Mouse (Mus musculus) heart, postnatal 4 days (tissue): Measurements from ENCODE around the gene Inpp5e. TPM values are rescaled to one million over a fixed set of nuclear protein-coding genes. Genes with fewer than 3 reads are reported as not detected.

ENCODE experiments used
- DNase-seq: peaks from one replicate; pipeline ENCODE4 v3.0.0; 2021
- total RNA-seq, 2 experiments: library from RNA; stranded (reverse); gene quantifications; 2 replicates each; pipeline ENCODE4 v1.2.3; 2021

Inpp5e gene
- total RNA-seq: 10 to 100 TPM; 13.4 to 14.3 TPM

DNA sequence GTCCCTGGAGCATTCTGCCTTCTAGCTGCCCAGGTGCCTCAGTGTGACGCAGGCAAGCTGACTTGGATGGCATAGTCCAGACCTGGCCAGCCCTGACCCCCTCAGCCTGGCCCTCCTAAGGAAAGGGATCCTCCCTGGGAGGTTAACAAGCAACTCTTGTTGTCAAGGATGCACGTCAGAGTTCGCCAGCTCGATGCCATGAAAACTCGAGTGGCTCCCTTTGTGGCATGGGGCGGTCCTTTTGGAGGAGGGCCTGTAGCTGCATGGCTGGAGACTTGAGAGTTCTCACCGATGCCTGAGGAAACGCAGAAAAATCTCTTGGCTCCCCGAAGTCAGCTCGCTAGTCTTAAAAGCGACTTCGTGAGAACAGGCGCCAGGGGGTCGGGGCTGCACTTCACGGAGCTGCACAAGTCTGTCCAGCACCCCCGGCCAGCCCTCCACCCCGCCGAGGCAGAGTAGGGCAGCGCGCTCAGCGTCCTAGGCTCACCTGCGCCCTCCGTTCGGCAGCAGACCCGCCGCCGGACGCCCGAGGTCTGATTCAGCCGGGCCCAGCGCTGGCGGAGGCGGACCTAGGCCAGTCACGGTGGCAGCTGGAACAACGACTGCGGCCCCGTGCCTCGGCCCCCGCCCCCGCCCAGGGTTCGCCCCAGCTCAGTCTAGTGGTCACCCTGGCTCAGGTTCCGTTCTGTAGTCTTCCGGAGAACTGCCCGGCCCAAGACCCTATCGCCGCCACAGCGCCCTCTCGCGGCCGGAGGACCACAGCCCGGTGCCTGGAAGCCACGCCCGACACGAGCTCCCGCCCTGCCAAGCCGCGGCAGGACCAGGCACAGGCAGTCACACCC lies at the start of gene Inpp5e:
Gene Inpp5e, minus strand, starts transcription at position 689 of the 842 bp plus-strand sequence.
- DNase-seq: peak; percentile 99

DNA sequence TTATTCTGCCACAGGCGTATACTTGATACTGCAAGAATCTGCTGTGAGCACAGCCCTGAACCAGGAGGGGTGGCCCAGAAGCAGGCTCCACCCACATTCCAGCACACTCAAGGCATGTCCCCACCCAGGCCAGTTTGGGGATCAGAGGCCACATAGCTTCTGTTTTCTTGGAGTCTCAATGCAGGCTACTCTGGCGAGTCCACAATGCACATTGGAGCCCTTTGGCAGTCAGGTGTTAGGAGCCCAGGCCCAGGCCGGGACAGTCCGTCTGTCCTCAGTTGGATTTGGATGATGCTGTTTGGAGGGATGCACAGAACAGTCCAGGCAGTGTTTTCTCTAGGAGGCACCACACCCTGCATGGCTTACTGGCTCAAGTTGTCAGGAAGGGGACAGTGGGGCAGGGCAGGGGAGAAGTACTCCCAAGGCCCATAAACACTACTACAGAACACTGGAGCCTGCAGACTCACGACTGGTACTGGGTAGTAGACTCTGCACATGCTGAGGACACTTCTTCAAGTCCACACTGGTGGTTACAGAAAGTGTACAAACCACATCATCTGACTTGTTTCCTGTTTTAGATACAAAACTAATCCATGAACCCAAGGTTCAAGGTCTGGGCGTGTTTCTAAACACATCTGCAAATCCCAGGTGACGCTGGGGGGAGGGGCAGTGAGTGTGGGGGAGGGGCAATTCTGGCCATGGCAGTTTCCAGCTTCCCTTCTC lies 49.6 kb upstream of the Inpp5e start:
- DNase-seq: peak; percentile 47

DNA sequence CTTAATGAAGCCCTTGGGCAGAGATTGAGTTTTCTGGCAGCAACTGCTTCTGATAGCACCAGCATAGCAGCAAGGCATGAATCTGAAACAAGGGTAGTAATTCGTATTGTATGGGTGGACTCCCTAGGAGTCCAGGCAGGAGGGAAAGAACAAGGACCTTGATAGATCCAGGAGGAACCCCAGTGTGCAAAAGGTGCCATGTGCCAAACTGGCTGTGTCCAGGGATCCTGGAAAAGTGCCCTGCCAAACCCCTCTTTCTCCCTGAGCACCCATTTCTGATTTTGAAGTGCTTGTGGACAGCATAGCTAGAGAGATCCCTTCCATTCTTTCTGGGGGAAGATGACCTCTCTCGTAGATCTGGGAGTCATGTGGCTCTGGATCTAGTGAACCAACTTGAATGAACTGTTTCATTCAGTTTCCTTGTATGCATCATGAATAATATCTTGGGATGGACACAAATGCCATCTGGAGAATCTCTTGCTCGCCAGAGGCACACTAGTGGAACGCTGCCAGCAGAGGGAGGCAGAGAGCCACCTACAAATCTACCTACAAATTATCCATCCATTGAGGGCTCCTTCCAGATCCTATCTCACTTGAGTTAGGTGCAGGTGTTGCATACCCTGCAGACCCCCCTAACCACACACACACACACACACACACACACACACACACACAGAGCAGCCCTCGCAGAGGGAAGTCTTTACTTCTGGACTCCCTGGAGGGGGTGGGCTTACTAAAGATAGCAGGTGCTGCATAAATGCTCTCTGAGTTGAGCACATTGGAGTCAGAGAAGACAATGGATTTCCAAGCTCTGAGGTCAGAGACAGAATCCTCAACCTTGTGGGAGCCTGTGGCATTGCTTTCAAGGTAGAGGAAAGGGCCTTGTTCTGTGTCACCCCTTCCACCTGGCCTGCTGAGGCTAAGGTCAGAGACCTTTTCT lies 40.4 kb upstream of the Inpp5e start:
- DNase-seq: peak; percentile 83

DNA sequence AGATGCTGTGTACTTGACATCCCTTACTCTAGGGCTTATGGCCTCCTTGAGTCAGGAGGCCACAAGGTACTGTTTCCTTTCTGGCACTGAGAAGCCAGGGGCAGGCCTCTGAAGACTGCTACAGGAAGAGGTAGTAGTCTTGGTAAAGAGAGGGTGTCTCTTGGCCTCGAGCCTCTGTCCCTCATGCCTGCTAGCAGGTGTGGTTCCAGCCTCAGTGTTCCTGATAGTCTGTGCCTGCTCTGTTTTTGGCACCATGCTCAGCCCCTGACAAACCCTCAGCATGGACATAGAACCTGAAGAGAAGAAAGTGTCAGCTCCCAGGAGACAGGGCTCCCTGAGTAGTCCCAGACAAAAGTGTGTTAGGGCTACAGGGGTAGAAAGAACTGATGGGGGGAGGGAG lies 38.4 kb upstream of the Inpp5e start:
- no peak for DNase-seq

DNA sequence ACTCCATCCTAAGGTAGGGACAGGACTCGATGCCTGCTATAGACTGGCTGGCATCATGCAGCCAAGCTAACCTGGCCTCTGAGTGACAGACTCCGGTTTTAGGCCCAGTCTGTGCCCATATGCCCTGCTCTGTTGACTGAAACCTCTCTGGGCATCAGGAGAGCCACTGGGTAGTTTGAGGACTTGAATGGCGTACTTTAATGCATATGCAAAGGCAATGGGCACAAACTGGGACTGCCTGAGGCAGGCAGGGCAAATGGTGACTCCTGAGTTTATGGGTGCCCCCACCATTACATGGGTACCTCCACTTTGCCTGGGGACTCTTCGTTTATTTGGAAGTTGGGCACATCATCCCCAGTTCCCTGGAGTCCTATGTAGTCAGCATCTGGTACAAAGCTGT lies 37.7 kb upstream of the Inpp5e start:
- no peak for DNase-seq

DNA sequence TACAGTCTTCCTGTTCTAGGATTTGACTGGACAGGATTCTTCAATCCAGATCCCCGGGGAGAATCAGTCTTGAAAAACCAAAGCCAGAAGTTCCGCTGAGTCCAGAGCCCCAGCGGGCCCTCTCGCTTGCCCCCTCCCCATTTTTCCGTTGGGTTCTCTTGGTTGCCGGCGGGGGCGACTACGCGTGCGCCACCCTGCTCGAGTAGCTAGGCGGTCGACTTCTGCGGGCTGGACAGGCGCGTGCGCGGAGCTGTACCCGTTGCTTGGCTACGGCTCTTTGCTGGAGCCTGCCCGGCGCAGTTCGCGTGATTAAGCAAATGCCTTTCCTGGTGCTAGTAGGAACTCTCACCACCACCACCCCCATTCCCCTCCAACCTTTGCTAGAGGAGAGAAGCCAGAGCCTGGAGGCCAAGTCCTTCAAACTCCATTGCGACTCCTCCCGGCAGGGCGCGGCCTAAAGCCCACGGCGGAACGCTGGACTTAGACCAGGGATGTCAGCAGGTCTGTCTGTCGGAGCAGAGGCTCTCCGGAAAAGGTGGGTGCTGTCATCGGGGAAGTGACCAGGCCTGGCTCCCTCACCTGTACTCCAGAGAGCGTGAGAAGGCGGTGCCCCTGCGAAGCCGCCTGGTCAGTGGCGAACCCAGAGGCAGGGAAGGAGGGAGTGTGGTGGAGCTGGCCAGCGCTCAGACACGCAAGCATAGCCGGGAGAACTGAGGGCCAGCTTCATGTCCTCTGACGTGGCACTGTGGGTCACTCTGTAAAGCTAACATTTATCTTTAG lies 36.9 kb upstream of the Inpp5e start:
- peak; percentile 93 for DNase-seq

DNA sequence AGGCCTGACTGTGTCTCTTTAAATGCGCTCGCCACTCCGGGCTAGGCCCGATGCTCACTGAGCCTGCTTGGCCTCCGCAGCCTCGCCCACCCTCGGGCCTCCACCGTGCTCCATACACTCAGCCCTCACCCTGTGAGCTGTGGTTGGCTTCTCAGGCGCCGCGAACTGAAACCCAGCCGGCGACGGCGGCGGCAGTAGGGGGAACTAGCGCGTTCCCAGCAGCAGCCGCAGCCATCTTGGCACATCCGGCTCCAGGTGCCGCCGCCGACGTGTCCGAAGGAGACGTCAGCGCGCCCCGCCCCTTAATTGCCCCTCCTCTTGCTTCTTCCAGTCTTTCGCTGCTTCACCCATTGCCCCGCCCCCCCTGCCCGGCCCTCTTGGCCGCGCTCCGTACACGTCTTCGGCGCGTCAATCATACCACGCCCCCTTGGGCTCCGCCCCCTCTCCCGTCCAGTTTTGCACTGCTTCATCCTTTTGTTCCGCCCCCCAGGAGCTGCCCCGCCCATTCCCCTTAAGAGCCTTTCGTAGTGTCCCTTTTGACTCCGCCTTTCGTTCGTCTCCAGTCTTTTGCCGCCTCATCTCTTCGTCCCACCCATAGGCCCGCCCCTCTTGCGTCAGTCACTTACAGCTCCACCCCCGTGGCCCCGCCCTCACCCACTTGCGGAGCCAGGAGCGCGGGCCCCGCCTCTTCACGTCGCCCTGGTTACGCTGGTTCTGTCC lies 36.1 kb upstream of the Inpp5e start, which contains the start of gene Sec16a:
Gene Sec16a, minus strand, starts transcription at position 271 of the 720 bp plus-strand sequence.
- DNase-seq: peak; percentile 100

DNA sequence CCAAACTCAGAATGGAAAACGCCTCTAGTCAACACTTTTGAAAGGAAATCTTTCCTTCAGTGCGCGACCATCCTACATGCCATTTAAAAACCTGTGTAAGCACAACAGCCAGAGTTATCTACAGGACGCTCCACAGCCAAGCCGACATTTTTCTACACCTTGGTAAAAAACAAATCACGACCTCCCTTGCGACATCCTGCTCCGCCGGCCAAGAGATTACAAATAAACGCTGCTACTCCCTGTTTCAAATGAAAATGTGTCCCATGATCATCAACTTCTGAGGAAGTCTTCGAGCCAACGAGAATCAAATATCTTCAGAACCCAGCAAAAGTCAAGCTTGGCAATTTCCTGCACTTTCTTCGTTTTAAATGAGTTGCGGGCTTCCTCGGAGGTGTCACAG lies 35.4 kb upstream of the Inpp5e start:
- DNase-seq: no peak

DNA sequence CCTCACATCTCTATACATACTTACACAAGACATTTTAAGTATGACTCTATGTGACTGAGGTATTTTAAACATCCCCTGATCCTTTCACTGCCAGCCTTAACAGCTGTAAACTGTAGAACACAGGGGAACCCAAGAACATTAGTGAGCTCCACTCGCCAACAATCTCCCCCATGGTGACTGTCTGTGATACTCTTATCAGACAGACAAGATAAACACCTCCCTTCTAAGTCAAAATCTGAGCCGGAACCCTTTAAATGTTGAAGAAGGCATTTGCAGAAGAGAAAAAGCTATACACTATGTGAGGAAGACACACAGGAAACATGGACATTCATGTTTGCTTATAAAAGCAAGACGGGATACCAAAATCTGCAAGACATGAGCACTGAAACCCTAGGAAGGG lies 34.9 kb upstream of the Inpp5e start:
- no peak for DNase-seq

DNA sequence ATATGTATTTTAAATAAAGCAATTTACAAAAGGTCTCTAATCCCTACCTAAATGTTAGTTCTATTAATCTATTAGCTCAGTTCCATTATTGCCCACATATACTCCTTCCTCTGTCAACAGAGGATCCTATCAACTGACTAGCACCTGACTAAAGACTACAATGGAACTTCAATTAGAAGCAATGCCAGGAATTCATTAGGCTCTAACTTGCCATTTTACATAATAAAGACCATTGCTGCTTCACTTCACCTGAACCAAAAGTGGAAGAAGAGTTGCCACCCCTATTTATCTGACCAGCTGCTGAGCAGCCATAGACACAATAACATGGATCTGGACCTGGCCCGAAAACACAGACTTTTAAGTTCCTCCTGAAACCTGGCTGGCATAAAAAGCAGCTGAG lies 33.8 kb upstream of the Inpp5e start:
- DNase-seq: no peak

DNA sequence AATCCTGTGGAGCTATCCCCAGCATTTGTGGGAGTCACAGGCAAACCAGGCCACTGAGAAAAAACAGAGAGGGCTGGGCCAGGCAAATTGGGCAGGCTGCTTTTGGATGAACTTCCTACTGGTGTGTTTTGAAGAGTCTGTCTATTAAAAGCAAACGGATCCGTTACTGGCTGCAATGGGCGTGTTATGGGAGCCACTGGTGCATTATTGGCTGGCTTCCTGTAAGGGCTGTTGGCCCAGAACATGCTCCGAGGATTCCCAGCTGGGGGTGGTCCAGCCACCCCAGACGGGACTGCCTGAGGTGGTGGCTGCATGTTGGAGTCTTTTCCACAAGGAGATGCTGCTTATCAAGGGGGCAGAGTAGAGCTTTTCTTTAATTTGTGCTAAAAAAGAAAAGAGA lies 32.7 kb upstream of the Inpp5e start:
- DNase-seq: no peak

DNA sequence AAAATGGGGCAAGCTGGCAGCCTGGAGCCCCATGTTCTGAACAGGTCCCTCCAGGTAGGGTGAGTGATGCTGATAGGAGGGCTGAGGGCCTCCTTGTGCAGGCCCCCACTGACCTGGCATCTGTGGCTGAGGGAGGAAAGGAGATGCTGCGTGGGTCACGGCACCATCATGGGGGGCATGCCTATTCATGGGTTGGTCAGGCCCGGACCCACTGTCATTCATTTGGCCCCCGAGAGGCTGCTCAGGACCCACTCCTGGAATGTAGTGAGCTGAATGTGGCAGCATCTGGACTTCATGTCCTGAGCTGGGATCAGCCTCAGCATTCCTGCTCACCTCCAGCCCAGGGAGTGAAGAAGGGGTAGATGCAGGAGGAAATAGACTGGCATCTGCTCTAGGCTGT lies 32.3 kb upstream of the Inpp5e start:
- no peak for DNase-seq

DNA sequence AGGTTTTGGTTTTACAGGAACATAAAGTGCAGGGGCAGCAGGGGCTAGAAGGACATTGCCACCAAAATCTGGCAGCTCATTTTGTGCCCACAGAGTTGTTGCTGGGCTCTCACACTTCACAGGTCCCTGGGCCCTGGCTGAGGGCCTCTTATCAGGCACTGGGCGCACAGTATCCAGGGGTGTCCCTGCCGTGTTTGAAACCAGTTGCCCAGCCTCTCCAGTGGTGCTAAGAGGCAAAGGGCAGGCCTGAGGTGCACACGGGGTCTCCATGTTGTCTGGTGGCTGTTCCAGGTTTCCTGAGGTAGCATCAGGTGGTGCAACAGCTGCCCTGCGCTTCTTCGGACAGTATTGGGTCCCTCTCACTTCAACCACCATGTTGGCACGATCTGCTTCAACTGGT lies 30.7 kb upstream of the Inpp5e start:
- no peak for DNase-seq

DNA sequence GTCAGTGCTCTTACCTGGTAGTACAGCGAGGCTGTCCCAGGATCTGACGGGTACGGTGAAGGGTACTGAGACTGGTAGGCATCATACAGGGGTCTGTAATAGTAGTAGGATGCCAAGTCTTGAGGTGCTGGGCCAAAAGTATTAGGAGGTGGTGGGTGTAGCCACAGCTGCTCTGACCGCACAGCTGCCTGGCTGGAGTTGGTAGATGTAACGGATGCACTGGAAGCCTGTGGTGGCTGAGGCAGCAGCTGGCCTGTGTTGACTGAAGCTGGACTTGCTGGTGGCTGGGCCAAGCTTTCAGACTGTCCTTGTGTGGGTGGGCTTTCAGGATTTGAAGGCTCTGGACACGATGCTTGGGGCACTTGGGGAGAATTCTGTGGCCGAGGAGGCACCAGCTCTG lies 29.4 kb upstream of the Inpp5e start:
- no peak for DNase-seq

DNA sequence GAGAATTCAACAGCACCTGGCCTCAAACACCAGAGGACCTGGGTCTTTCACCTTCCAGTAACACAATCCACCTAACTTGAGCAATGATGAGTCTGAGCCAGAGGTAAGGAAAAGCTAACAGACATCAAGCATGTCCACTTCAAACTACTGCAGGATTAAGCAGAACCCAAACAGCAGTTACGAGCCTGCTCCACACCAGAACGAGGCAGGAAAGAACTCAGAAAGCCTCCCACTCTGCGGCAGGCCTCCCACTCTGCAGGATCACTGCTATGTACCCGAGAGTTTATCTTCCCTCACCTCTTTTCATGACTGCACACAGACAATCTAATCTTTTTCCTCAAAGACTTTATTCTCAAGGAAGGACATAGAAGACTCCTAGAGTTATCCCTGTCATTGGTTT lies 28.2 kb upstream of the Inpp5e start:
- no peak for DNase-seq

DNA sequence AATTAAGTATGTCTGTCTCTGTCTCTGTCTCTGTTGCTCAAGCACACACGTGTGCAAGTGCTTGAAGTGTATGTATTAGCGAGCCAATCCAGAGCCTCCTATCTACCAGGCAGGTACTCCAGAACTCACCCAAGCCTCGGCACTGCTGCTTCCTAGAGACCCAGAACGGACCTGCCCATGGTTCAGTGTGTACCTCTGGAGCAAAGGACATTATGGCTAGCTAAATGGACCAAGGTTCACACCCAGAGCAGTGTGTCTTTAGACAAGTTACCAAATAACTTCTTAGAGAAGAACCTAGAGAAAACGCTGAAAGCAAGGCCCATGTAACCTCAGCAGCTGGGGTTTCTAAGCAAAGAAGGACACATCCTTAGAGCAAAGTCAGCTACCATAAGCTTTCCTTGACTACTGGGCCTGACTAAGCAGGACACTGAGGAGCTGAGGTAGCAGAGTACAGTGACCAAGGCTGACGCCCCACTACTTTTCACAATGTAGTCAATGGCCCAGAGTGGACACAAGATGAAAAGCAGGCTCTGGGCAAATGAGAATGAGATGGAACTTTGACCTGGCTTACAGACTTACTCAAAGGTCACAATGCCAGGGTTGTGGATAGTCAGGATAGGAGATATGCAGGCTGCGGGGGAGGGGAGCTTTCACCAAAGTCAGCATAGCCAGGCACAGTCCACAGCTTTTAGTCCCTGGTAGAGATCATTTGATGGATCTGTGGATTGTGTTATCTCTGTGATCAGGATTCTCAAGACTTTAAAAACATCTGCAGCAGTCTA lies 26.0 kb upstream of the Inpp5e start:
- no peak for DNase-seq

DNA sequence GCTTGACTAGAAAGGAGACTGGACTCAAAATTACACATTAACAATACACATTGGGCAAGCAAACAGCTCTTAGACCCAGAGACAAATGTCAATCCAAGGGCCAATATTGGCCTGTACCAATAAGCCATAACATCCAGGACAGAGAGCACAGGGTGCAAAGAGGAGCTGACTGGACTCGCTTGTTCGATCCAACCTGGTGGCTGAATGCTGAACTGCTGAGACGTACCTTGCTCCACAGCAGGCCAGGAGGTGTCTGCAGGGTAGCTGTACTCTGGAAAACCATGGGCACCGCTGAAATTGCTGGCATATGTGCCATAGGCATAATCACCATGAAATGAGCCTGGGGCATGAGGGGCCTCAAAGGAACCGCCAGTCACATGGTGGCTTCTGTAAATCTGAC lies 20.8 kb upstream of the Inpp5e start:
- DNase-seq: no peak

DNA sequence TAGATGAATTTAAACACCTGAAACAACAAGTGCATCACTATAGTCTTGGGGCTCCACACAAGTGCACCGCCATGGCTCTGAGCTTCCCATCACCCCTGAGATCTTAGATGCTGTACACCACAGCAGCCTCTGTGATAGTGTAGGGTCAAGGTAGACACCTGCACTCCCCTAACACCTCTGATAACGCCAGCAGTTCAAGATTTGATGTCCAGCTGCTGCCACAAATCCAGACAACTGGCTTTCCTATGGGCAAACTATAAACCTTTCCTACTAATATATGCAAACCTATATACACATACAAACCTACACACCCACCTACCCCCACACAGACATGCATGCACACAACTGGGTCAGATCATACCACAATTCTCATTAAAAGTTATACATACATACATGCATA lies 15.5 kb upstream of the Inpp5e start:
- no peak for DNase-seq

DNA sequence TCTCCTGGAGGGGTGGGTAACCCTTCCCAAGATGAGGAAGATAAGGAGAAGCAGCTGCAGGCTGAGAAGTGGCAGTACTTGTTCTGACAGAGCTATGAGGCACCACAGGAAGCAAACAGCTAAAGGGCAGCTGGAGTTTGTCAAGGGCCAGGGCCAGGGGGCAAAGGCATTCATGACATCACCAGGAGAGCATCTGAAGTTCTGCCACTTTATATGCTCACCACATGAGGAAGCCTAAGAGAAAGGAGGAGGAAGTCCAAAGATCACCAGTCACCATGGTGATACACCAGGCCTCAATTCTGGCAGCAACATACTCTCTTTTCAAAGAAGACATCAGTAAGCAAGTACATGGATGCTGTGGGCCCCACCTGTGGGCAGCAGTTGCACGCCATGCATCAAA lies 14.1 kb upstream of the Inpp5e start:
- DNase-seq: no peak

DNA sequence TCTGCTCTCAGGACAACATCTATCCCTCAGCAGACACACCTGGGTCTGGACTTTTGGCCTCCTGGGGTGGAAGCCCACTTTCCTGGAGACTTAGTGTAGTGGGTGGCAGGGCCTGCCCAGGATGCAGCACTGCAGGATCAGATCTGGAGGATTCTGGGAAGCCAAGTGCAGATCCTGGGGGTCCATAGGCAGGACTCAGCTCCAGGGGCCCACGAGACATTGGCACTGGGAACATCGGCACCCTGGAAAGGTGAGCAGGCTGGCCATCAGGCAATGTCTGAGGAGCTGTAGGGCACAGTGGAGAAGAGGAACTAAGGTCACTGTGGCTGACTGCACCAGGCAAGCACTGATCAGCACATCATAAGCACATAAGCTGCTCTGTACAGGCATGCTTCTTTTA lies 13.0 kb upstream of the Inpp5e start:
- no peak for DNase-seq
